ENCODE assay signal across 19 mouse cellular contexts in genomic region chr1:133383157-133383783, GRCm38 (mm10). TPM values are rescaled to one million over a fixed set of nuclear protein-coding genes. Genes with fewer than 3 reads are reported as not detected.
A peak's percentile ranks its signal among the peaks of the same experiment; 100 is the strongest.
DNase-seq lines count a peak whose midpoint lies in the region; ATAC-seq lines count a peak whose summit lies in the region.
"Had no signal": no experiment of that assay in that cellular context is flagged by ENCODE, and none has a peak within 500 bp of the region (broad histone marks: within the 10 kb centered on the region; RNA-seq: fewer than 3 reads in every experiment).

No protein-coding gene starts in this region.

- H3K4me2 ChIP-seq in hindbrain, embryonic 16.5 days (ENCODE audit: low read length) = no peak overlapping the region
- H3K4me2 ChIP-seq in midbrain, embryonic 15.5 days = no peak overlapping the region
- H3K4me2 ChIP-seq in hindbrain, embryonic 14.5 days (replicated peaks) = no peak overlapping the region
- H3K4me2 ChIP-seq in midbrain, embryonic 16.5 days (ENCODE audit: low read length) = no peak overlapping the region
- H3K4me2 ChIP-seq: embryonic facial prominence, embryonic 13.5 days; heart, embryonic 15.5 days; limb, embryonic 15.5 days had no signal

- H3K9ac ChIP-seq in hindbrain, embryonic 16.5 days (ENCODE audit: low read depth, low read length) = no peak overlapping the region; the same call in 1 of the 2 replicates
- no peak overlapping the region for H3K9ac ChIP-seq in midbrain, embryonic 15.5 days
- no peak overlapping the region for H3K9ac ChIP-seq in hindbrain, embryonic 14.5 days
- peak overlapping the region; percentile 17; the same call in 1 of the 2 replicates for H3K9ac ChIP-seq in midbrain, embryonic 16.5 days (ENCODE audit: low read depth, low read length)
- H3K9ac ChIP-seq: embryonic facial prominence, embryonic 13.5 days; heart, embryonic 15.5 days; limb, embryonic 15.5 days had no signal

- H3K4me3 ChIP-seq in hindbrain, embryonic 10.5 days = no peak overlapping the region
- H3K4me3 ChIP-seq in hindbrain, embryonic 16.5 days (ENCODE audit: low read length) = no peak overlapping the region
- no peak overlapping the region for H3K4me3 ChIP-seq in midbrain, embryonic 10.5 days
- no peak overlapping the region for H3K4me3 ChIP-seq in midbrain, embryonic 15.5 days
- no peak overlapping the region for H3K4me3 ChIP-seq in hindbrain, embryonic 14.5 days (replicated peaks; ENCODE audit: low read length)
- no peak overlapping the region for H3K4me3 ChIP-seq in midbrain, embryonic 16.5 days (ENCODE audit: low read depth, low read length)
- H3K4me3 ChIP-seq: embryonic facial prominence, embryonic 13.5 days; heart, embryonic 15.5 days; limb, embryonic 15.5 days; megakaryocyte, embryonic 14.5 days; myocyte had no signal

- peaks cover 2% of the 10 kb centered on the region; the same call in 1 of the 2 replicates for H3K27me3 ChIP-seq in hindbrain, embryonic 10.5 days (ENCODE audit: insufficient read depth, poor library complexity, severe bottlenecking)
- H3K27me3 ChIP-seq in hindbrain, embryonic 16.5 days (replicated peaks; ENCODE audit: control insufficient read depth, insufficient read depth, low read length) = no peaks in the 10 kb centered on the region
- H3K27me3 ChIP-seq in midbrain, embryonic 10.5 days (ENCODE audit: low read depth, poor library complexity, severe bottlenecking) = peaks cover 17% of the 10 kb centered on the region
- H3K27me3 ChIP-seq in midbrain, embryonic 15.5 days (replicated peaks) = no peaks in the 10 kb centered on the region
- H3K27me3 ChIP-seq in hindbrain, embryonic 14.5 days (ENCODE audit: control insufficient read depth, insufficient read depth, low read length) = no peaks in the 10 kb centered on the region
- no peaks in the 10 kb centered on the region for H3K27me3 ChIP-seq in midbrain, embryonic 16.5 days (ENCODE audit: control insufficient read depth, insufficient read depth, low read depth, low read length)
- H3K27me3 ChIP-seq: embryonic facial prominence, embryonic 13.5 days; limb, embryonic 15.5 days had no signal

- DNase-seq in hindbrain, embryonic 10.5 days (ENCODE audit: low spot score) = no peak
- no peak for DNase-seq in midbrain, embryonic 10.5 days (ENCODE audit: low spot score)
- no peak for DNase-seq in hindbrain, embryonic 14.5 days (ENCODE audit: low spot score)
- no peak for DNase-seq in thymus, postnatal 36 days
- DNase-seq: cerebellum, adult 9-10 months; gastrocnemius, postnatal 25 days; kidney, postnatal 14 days; lung, adult 2 months; right cerebral cortex, adult 18-20 months had no signal

- 92% methylated on average over 14 of the region's 14 CpGs for WGBS in hindbrain, embryonic 10.5 days
- WGBS in hindbrain, embryonic 16.5 days = 89% methylated on average over 14 of the region's 14 CpGs
- 92% methylated on average over 14 of the region's 14 CpGs for WGBS in midbrain, embryonic 10.5 days
- WGBS in midbrain, embryonic 15.5 days = 92% methylated on average over 14 of the region's 14 CpGs
- WGBS in hindbrain, embryonic 14.5 days = 91% methylated on average over 14 of the region's 14 CpGs
- 95% methylated on average over 14 of the region's 14 CpGs for WGBS in midbrain, embryonic 16.5 days

- H3K36me3 ChIP-seq in hindbrain, embryonic 10.5 days = peaks cover 65% of the 10 kb centered on the region
- no peaks in the 10 kb centered on the region for H3K36me3 ChIP-seq in hindbrain, embryonic 16.5 days (ENCODE audit: control insufficient read depth, insufficient read depth, low read length)
- peaks cover 70% of the 10 kb centered on the region for H3K36me3 ChIP-seq in midbrain, embryonic 10.5 days
- no peaks in the 10 kb centered on the region for H3K36me3 ChIP-seq in midbrain, embryonic 15.5 days (replicated peaks)
- H3K36me3 ChIP-seq in hindbrain, embryonic 14.5 days (replicated peaks; ENCODE audit: control insufficient read depth, insufficient read depth) = 0 out of 2 replicates have a peak, but pooled peaks cover 22% of the 10 kb centered on the region
- H3K36me3 ChIP-seq in midbrain, embryonic 16.5 days (ENCODE audit: control insufficient read depth, insufficient read depth, low read length) = no peaks in the 10 kb centered on the region
- H3K36me3 ChIP-seq: heart, embryonic 15.5 days had no signal

- H3K4me1 ChIP-seq in hindbrain, embryonic 10.5 days (replicated peaks) = peaks cover 65% of the 10 kb centered on the region
- H3K4me1 ChIP-seq in hindbrain, embryonic 16.5 days (ENCODE audit: control insufficient read depth, insufficient read depth, low read depth, low read length) = peaks cover 12% of the 10 kb centered on the region
- H3K4me1 ChIP-seq in midbrain, embryonic 10.5 days = peaks cover 64% of the 10 kb centered on the region
- H3K4me1 ChIP-seq in midbrain, embryonic 15.5 days = peaks cover 13% of the 10 kb centered on the region
- H3K4me1 ChIP-seq in hindbrain, embryonic 14.5 days (replicated peaks; ENCODE audit: control insufficient read depth, insufficient read depth, low read length) = no peaks in the 10 kb centered on the region; the same call in 1 of the 2 replicates
- H3K4me1 ChIP-seq in midbrain, embryonic 16.5 days (ENCODE audit: control insufficient read depth, insufficient read depth, low read length) = peaks cover 7% of the 10 kb centered on the region

- no peaks in the 10 kb centered on the region for H3K9me3 ChIP-seq in hindbrain, embryonic 10.5 days
- H3K9me3 ChIP-seq in hindbrain, embryonic 16.5 days (ENCODE audit: control insufficient read depth, low read length) = no peaks in the 10 kb centered on the region
- H3K9me3 ChIP-seq in midbrain, embryonic 10.5 days (replicated peaks) = no peaks in the 10 kb centered on the region
- no peaks in the 10 kb centered on the region for H3K9me3 ChIP-seq in midbrain, embryonic 15.5 days
- no peaks in the 10 kb centered on the region for H3K9me3 ChIP-seq in hindbrain, embryonic 14.5 days (ENCODE audit: control insufficient read depth, low read length)
- H3K9me3 ChIP-seq in midbrain, embryonic 16.5 days (replicated peaks; ENCODE audit: control insufficient read depth, low read length, poor library complexity, severe bottlenecking) = no peaks in the 10 kb centered on the region
- H3K9me3 ChIP-seq: embryonic facial prominence, embryonic 13.5 days; heart, embryonic 15.5 days; limb, embryonic 15.5 days; megakaryocyte, embryonic 14.5 days had no signal

- ATAC-seq in hindbrain, embryonic 16.5 days = no peak
- ATAC-seq in midbrain, embryonic 15.5 days (replicated peaks) = no peak
- ATAC-seq in hindbrain, embryonic 14.5 days (ENCODE audit: low FRiP score) = no peak
- no peak for ATAC-seq in midbrain, embryonic 16.5 days

- H3K27ac ChIP-seq in hindbrain, embryonic 10.5 days = peak overlapping the region; percentile 84
- H3K27ac ChIP-seq in hindbrain, embryonic 16.5 days (ENCODE audit: low read depth, low read length) = no peak overlapping the region
- peak overlapping the region; percentile 76 for H3K27ac ChIP-seq in midbrain, embryonic 10.5 days (replicated peaks)
- H3K27ac ChIP-seq in midbrain, embryonic 15.5 days = no peak overlapping the region
- H3K27ac ChIP-seq in hindbrain, embryonic 14.5 days = 0 out of 2 replicates have a peak overlapping the region, but pooled peaks have one; percentile 60
- H3K27ac ChIP-seq in midbrain, embryonic 16.5 days (ENCODE audit: low read length) = no peak overlapping the region
- H3K27ac ChIP-seq: embryonic facial prominence, embryonic 13.5 days; heart, embryonic 15.5 days; limb, embryonic 15.5 days; stomach, postnatal 0 days had no signal

RNA-seq across cellular contexts. Expression of gene Etnk2, which starts 19.9 kb away (rescaled TPM):
- 2.9 and 4.1 TPM in 2 replicates for polyA plus RNA-seq in hindbrain, embryonic 10.5 days (2016; fragmentation: Nextera tagmentation; extraction: Ambion mirVana)
- polyA plus RNA-seq in hindbrain, embryonic 16.5 days (2015; fragmentation: Nextera tagmentation; extraction: Ambion mirVana) = 25.7 and 29.5 TPM in 2 replicates
- polyA plus RNA-seq in midbrain, embryonic 10.5 days (2016; fragmentation: Nextera tagmentation; extraction: Ambion mirVana) = 3.4 and 3.9 TPM in 2 replicates
- 20.0 and 21.9 TPM in 2 replicates for polyA plus RNA-seq in midbrain, embryonic 15.5 days (2015; fragmentation: Nextera tagmentation; extraction: Ambion mirVana)
- 20.3 TPM in 2 replicates for polyA plus RNA-seq in hindbrain, embryonic 14.5 days (2014; fragmentation: Nextera tagmentation; extraction: Ambion mirVana)
- polyA plus RNA-seq in midbrain, embryonic 16.5 days (2015; fragmentation: Nextera tagmentation; extraction: Ambion mirVana) = 24.6 and 26.5 TPM in 2 replicates
- polyA plus RNA-seq: C2C12 had no signal

RNA-seq across cellular contexts. Expression of gene Ren1, which starts 33.0 kb away (rescaled TPM):
- 0.22 and 0.37 TPM in 2 replicates for polyA plus RNA-seq in hindbrain, embryonic 10.5 days (2016; fragmentation: Nextera tagmentation; extraction: Ambion mirVana)
- polyA plus RNA-seq in hindbrain, embryonic 16.5 days (2015; fragmentation: Nextera tagmentation; extraction: Ambion mirVana) = 6.6 and 7.8 TPM in 2 replicates
- not detected in 2 replicates for polyA plus RNA-seq in midbrain, embryonic 10.5 days (2016; fragmentation: Nextera tagmentation; extraction: Ambion mirVana)
- polyA plus RNA-seq in midbrain, embryonic 15.5 days (2015; fragmentation: Nextera tagmentation; extraction: Ambion mirVana) = 0.18 TPM in 1 of 2 replicates, not detected in the other
- polyA plus RNA-seq in hindbrain, embryonic 14.5 days (2014; fragmentation: Nextera tagmentation; extraction: Ambion mirVana) = 7.3 and 11.1 TPM in 2 replicates
- 0.35 TPM in 1 of 2 replicates, not detected in the other for polyA plus RNA-seq in midbrain, embryonic 16.5 days (2015; fragmentation: Nextera tagmentation; extraction: Ambion mirVana)
- polyA plus RNA-seq: C2C12, myocyte had no signal

RNA-seq across cellular contexts. Expression of gene Sox13, which starts 40.9 kb away (rescaled TPM):
- 28.3 and 28.4 TPM in 2 replicates for polyA plus RNA-seq in hindbrain, embryonic 10.5 days (2016; fragmentation: Nextera tagmentation; extraction: Ambion mirVana)
- 2.9 and 5.1 TPM in 2 replicates for polyA plus RNA-seq in hindbrain, embryonic 16.5 days (2015; fragmentation: Nextera tagmentation; extraction: Ambion mirVana)
- 28.5 and 32.0 TPM in 2 replicates for polyA plus RNA-seq in midbrain, embryonic 10.5 days (2016; fragmentation: Nextera tagmentation; extraction: Ambion mirVana)
- polyA plus RNA-seq in midbrain, embryonic 15.5 days (2015; fragmentation: Nextera tagmentation; extraction: Ambion mirVana) = 6.5 and 7.4 TPM in 2 replicates
- 5.8 and 6.0 TPM in 2 replicates for polyA plus RNA-seq in hindbrain, embryonic 14.5 days (2014; fragmentation: Nextera tagmentation; extraction: Ambion mirVana)
- polyA plus RNA-seq in midbrain, embryonic 16.5 days (2015; fragmentation: Nextera tagmentation; extraction: Ambion mirVana) = 5.3 and 7.4 TPM in 2 replicates

Comparison
In these comparisons a context has a peak if more than half of its experiments do, and no peak if none do; other contexts are left out.
1. H3K27ac ChIP-seq: peak in hindbrain, embryonic 10.5 days (single experiment), midbrain, embryonic 10.5 days (single experiment) and hindbrain, embryonic 14.5 days (single experiment); none in hindbrain, embryonic 16.5 days (single experiment), midbrain, embryonic 15.5 days (single experiment) and midbrain, embryonic 16.5 days (single experiment).